Mouse (Mus musculus) heart, postnatal 25 days (tissue): ENCODE data around the gene Cxcr5. TPM values are rescaled to one million over a fixed set of nuclear protein-coding genes. Genes with fewer than 3 reads are reported as not detected.

ENCODE experiments used
- DNase-seq: peaks from one replicate; pipeline ENCODE4 v3.0.0; 2022; ENCODE audit warnings: low spot score
- intact Hi-C: fragments of 180-260 bp; cut with DNase I; formaldehyde crosslinking; loops from one replicate; pipeline ENCODE4 v1.15.1; 2025
- total RNA-seq, 2 experiments: library from RNA; stranded (reverse); gene quantifications; 2 replicates each; pipeline ENCODE4 v1.2.3; 2021

The Cxcr5 gene
- total RNA-seq, 2 experiments from 2014 or later: 0.10 to 0.31 TPM

DNA sequence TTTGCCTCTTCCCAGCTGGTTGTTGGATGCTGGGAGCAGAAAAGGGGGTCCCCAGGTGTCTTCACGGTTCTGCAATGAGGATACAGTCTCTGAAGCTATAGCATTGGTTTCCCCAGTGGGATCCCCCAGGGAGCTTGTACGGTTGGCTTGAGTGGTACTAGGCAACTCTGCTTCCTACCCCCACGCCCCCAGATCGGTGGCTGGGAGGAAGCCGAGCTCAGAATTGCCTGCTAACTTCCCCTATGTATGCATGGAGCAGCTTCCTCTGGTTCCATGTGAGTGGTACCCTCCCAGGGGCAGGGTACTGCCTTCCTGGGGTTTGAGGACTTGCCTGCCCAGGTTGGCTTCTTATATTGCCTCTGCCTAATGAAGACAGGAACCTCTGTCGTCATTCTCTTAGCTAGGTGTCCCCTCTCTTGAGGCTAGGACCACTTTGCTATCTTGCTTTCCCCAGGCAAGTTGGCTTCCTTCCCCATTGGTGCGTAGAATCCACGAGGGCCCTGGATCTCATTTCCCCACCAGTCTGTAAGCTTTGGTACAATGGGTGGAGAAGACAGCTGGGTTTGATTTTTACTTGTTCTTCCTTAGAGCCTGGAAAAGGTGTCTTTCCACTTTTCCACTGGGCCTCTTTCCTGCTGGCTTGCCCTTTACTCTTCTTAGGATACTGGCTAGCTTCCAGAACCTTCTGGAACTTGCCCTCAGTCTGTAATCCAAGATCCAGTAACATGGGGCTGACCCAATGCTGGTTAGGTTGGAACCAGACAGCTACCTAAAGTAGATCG lies 49.6 kb downstream of the Cxcr5 start:
- DNase-seq: no peak
- intact Hi-C loops: loop anchor here (5.0 kb wide), 2 partner anchors 35 to 95 kb away; no protein-coding TSS in a partner anchor

DNA sequence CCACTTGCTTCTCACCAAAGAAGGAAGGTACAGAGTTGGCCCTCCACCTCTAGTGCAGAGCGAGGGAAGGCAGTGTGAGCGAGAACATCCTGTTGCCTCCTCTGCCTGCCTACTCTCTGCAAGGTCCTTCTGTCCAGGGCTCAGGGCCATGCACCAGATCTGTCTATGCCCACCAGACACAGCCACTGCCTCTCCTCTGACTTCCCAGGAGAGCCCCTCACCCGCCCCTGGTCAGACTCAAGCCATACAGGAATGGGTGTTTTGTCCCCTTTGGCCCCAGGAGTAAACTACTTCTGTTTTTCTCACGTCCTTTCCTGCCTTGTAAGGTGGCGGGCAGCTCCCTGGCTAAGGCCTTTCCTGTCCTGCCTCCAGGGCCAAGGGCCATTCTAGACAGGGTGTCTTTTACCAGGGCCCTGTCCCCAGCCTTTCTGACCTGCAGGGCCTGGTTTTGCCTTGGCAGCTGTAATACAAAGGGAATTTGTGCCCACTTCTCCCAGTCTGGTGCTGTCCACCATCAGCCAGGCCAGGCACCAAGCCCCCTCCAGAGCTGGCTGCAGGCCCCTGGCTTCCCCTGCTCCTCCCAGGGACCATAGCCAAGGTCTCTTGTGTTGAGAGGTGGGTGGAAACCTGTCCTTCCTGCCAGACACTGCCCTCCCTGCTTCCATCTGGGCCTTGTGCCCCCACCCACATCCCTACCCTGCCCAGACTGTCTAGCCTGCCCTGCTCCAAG lies 50.6 kb downstream of the Cxcr5 start:
- DNase-seq: peak; percentile 66
- intact Hi-C loops: loop anchor here (5.0 kb wide), 2 partner anchors 34 to 96 kb away; no protein-coding TSS in a partner anchor

DNA sequence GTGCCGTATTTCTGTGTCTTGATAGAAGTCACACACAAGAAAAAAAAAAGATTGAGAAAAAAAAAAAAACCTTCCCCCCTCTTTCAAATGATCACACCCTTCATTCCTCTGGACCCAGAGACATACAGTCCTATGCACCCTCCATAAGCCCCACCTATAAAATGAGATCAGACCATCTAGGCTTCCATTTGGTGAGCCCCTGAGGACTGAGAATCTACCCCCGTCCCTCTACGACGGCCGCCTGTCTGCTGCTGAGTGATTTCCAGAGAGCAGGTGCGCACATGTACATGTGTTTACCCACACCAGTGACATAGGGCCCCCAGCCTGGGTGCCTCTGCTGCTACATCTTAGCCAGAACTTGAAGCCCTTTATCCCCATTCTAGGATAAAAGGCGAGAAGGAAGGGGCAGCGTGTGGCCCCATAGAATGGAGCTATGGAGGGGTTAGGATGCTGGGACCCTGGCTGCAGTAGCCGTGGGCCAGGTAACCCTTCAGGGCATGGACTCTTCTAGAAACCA lies 51.3 kb downstream of the Cxcr5 start:
- intact Hi-C loops: loop anchor here (5.0 kb wide), 2 partner anchors 33 to 97 kb away; no protein-coding TSS in a partner anchor
- DNase-seq: no peak

DNA sequence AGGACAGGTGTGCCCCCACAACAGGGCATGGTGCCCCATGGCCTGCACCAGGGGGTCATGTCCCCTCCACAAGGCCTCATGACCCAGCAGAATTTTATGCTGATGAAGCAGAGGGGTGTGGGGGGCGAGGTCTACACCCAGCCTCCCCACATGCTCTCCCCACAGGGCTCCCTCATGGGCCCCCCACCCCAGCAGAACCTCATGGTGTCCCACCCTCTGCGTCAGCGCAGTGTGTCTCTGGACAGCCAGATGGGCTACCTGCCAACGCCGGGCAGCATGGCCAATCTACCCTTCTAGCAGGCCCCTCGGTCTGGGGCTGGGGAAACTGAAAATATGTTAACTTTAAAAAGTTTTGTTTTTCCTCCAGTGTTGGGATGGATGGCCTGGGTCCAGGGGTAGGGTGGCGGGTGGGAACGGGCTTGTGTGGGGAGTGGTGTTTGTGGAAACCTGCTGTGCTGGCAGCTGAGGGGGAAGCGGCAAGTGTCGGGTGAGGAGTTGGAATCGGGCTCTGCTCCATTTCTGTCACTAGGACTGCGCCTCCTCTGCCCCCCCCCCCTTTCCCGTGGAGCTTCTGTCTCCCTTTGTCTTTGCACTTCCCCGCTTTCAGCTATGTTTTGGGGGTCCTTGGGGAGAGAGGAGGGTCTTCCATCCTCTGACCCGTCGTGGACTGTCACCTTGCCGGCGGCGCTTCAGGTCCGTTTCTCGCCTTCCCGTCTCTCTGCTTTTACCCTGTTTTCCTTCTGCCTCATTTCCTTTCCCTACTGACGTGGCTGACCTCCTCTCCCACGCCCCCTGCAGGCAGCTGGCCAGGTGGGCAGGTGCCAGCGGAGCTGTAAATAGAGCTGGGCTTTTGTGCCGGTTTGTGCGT lies 52.0 kb downstream of the Cxcr5 start:
- intact Hi-C loops: loop anchor here (5.0 kb wide), 2 partner anchors 32 to 98 kb away; no protein-coding TSS in a partner anchor

DNA sequence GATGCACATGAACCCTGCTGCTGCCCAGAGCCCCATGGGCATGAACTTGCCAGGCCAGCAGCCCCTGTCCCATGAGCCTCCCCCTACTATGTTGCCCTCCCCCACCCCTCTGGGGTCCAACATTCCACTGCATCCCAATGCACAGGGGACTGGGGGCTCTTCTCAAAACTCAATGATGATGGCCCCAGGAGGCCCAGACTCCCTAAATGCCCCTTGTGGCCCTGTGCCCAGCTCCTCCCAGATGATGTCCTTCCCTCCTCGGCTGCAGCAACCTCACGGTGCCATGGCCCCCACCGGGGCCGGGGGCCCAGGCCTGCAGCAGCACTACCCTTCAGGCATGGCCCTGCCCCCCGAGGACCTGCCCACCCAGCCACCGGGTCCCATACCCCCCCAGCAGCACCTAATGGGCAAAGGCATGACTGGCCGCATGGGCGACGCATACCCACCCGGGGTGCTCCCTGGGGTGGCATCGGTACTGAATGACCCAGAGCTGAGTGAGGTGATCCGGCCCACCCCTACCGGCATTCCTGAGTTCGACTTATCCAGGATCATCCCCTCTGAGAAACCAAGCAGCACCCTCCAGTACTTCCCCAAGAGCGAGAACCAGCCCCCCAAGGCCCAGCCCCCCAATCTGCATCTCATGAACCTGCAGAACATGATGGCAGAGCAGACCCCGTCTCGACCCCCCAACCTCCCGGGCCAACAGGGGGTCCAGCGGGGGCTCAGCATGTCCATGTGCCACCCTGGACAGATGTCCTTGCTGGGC lies 52.8 kb downstream of the Cxcr5 start:
- DNase-seq: no peak
- intact Hi-C loops: no loop called here

More for the DNA sequence above, 52.0 kb downstream of the Cxcr5 start:
- DNase-seq: peak; percentile 86

DNA sequence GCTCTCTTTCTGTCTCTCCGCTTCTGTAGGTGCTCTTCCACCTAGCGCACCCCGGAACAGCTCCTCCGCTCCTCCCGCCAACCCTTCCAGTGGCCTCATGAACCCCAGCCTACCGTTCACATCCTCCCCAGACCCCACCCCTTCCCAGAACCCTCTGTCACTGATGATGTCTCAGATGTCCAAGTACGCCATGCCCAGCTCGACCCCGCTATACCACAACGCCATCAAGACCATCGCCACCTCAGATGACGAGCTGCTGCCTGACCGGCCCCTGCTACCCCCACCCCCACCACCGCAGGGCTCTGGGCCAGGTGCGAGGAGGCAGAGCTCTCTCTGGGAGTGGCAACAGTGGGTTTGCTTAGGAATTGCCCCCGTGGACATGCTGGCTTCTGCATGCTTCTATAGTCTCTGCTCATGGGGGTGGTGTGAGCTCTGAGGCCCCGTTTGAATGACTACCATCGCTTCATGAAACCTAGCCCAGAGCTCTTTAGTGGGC lies 53.5 kb downstream of the Cxcr5 start:
- no peak for DNase-seq
- intact Hi-C loops: no loop called here

DNA sequence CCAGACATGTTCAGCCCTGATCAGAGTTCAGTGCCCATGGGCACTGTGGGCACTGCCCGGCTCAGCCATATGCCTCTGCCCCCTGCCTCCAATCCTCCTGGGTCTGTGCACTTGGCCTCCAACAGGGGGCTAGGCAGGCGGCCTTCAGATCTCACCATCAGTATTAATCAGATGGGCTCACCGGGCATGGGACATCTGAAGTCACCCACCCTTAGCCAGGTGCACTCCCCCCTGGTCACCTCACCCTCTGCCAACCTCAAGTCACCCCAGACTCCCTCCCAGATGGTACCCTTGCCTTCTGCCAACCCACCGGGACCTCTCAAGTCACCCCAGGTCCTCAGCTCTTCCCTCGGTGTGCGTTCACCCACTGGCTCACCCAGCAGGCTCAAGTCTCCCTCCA lies 54.3 kb downstream of the Cxcr5 start:
- no peak for DNase-seq
- intact Hi-C loops: no loop called here

DNA sequence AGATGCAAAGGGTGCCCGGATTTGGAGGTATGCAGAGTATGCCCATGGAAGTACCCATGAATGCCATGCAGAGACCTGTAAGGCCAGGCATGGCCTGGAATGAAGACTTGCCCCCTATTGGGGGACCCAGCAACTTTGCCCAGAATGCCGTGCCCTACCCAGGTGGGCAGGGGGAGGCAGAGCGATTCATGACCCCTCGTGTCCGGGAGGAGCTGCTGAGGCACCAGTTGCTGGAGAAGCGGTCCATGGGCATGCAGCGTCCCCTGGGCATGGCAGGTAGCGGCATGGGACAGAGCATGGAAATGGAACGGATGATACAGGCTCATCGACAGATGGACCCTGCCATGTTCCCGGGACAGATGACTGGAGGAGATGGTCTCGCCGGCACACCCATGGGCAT lies 55.1 kb downstream of the Cxcr5 start:
- intact Hi-C loops: no loop called here
- no peak for DNase-seq

DNA sequence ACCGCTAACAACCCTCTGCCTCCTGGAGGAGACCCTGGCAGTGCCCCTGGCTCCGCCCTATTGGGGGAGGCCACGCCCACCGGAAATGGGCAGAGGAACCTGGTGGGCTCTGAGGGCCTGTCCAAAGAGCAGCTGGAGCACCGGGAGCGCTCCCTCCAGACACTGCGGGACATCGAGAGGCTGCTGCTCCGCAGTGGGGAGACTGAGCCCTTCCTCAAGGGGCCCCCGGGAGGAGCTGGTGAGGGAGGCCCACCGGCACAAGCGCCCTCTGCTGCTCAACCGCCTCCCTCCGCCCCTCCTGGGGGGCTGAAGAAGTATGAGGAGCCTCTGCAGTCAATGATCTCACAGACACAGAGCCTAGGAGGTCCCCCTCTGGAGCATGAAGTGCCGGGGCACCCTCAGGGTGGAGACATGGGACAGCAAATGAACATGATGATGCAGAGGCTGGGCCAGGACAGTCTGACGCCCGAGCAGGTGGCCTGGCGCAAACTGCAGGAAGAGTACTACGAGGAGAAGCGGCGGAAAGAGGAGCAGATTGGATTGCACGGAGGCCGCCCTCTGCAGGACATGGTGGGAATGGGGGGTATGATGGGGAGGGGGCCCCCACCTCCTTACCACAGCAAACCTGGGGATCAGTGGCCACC lies 55.7 kb downstream of the Cxcr5 start:
- DNase-seq: no peak
- intact Hi-C loops: no loop called here

DNA sequence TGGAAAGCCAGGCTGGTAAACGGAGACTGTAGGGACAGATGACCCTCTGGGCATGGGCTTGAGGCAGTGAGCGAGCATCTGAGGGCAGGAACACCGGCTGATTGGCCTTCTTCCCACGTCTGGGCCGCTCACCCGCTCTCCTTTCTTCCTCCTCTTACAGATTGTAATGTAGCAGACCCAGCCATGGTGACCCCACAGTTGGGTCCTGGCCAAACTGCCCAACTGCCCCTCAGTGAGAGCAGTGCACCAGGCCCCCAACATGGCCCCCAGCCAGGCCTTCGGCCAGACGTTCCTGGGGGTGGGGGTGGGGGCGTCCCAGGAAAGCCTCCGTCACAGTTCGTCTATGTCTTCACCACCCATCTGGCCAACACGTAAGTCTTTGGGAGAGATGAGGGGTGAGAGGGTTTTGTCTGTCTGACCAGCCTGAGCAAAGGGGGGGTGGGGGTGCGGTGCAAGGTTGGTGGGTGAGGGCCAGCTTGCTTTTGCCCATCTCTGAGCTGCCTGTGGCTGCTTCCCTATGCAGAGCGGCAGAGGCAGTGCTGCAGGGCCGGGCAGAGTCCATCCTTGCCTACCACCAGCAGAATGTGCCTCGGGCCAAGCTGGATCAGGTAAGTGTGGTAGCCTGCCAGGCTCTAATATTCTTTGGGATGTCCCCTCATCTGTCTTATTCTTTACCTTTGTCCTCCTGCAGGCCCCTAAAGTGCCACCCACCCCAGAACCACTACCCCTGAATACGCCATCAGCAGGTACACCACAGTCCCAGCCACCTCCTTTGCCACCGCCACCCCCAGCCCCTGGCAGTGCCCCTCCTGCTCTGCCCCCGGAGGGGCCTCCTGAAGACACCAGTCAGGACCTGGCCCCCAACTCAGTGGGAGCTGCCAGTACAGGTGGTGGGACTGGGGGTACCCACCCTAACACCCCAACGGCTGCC lies 56.5 kb downstream of the Cxcr5 start:
- no peak for DNase-seq
- intact Hi-C loops: loop anchor here (5.0 kb wide), 1 partner anchor 147 kb away; no protein-coding TSS in a partner anchor

DNA sequence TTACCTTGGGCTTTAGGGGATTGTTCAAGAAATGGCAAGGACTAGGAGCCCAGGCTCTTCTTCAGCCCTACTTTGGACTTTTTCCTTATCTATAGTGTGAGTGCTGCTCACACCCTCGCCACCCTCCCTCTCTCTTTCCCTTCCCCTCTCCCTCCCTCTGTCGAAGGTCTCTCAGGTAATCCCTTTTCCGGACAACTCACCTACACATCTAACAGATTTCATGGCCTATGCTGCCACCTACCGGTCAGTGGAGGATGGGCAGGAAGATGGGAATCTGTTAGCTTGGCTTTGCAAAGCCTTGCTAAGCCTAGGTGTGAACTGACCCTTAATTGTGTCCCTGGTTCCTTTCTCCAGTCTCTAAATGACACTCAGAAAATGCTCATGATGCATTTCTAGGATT lies 59.7 kb downstream of the Cxcr5 start:
- intact Hi-C loops: loop anchor here (1.0 to 5.0 kb wide), 2 partner anchors 48 to 150 kb away; partner anchors contain the start of gene Upk2
- no peak for DNase-seq

DNA sequence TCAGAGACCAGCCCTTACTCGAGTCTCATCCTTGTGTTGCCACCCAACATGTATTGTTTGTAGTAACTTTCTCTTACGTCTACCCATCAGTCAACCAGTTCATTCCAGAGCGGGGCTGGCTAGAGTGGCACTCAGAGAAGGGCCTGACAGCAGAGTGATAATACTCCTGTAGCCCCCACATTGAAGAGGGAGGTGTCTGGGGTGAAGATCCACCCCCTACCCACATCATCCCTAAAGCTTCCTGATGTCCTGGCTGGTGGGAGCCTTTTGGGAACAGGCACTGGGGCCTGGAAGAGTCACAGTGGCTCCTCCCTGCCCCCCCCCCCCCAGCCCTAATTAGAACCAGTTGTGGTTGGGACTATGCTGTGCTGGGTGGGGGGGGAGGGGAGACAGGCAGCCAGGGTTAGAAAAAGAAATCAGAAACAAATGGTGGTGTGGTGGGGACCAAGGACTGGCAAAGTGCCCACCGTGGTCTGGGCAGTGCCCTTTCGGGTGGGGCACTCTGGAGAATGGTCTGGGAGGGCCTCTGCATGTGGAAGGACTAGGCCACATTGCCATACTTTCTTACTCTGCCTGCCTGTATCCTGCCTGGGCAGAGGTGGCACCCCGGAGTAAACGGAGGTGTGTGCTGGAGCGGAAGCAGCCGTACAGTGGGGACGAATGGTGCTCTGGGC lies 60.3 kb downstream of the Cxcr5 start:
- intact Hi-C loops: loop anchor here (5.0 kb wide), 1 partner anchor 151 kb away; no protein-coding TSS in a partner anchor
- no peak for DNase-seq

DNA sequence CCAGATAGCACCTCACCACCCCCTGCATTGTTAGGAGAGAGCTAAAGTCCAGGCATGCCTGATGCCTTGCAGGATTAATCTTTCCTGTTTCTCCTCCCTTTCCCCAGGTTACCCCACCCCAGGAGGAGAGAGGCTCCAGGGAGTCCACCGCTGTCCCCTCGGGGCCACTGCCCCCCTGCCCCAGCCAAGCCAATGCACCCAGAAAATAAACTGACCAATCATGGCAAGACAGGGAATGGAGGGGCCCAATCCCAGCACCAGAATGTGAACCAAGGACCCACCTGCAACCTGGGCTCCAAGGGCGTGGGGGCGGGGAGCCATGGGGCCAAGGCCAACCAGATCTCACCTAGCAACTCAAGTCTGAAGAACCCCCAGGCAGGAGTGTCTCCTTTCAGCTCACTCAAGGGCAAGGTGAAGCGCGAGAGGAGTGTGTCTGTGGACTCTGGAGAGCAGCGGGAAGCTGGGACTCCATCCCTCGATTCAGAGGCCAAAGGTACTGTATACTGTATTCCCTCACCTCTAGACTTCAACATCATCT lies 61.0 kb downstream of the Cxcr5 start:
- intact Hi-C loops: loop anchor here (5.0 kb wide), 1 partner anchor 152 kb away; no protein-coding TSS in a partner anchor
- DNase-seq: no peak

DNA sequence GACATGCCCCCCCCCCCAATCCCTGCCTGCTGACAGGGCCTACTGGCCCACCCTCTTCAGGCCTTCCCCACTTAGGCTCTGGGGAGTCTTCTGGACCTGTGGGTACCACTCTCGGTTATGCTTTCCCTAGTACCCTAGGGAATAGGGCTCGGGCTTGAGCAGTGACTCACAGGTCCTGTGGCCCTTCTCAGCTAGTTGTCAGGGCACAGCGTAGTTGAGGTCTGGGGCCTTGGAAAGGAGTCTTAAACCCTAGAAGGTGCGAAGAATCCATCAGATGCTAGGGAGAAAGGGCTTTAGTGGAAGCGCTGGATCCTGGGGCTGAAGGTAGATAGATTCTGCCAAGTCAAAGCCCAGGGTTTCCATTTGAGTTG lies 61.5 kb downstream of the Cxcr5 start:
- no peak for DNase-seq
- intact Hi-C loops: loop anchor here (5.0 kb wide), 1 partner anchor 152 kb away; no protein-coding TSS in a partner anchor

DNA sequence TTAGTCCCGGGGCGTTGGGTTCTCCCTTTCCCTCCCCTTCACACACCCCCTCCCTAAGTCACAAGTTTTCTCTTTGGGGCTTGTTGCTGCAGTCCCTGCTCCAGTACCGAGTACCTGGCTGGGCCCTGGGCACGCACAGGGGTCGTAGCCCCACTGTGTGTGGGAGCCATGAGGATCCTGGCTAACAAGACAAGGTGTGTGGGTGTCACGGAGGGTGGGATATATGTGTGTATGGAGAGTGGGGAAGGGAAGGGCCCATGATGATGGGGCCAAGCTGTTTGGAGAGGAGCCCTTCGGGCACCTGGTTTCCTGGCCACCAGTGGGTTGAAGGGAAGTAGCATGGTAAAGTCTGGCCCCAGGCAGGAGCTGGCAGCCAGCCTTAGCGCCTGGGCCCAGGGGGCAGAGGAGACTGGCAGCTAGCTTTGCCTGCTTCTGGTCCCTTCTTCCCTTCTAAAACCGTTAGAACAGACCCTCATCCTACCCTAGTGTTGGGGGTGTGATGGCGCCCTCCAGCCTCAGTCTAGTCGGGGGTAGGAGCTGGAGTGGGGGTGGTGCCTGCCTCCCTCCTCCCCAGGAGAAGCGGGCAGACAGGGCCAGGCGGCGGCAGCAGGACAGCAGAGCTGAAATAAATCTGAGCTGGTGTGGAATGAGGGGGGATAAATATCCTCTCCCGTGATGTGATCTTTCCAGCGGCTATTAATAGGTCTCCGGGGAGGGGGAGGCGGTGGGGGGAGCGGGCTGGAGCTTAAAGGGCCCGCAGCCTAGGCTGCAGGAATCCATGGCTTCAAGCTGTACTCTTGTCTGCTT lies 62.1 kb downstream of the Cxcr5 start:
- no peak for DNase-seq
- intact Hi-C loops: loop anchor here (1.0 to 5.0 kb wide), 2 partner anchors 19 to 153 kb away; no protein-coding TSS in a partner anchor
